Mouse (Mus musculus) stomach, embryonic 14.5 days (tissue): Measurements from ENCODE around the gene Cryaa. TPM values are rescaled to one million over a fixed set of nuclear protein-coding genes. Genes with fewer than 3 reads are reported as not detected.

ENCODE experiments used
- ATAC-seq: fragments of 200-750 bp; cut with Nextera tagmentation; 2 replicates; pipeline ENCODE4 v1.8.0; 2017; ENCODE audit warnings: low read depth, moderate TSS enrichment; ENCODE audit not compliant: insufficient number of reproducible peaks, insufficient read depth, low FRiP score
- H3K27ac ChIP-seq: fragments of 300-500 bp; sonication (generic); 2 replicates; pipeline ENCODE4 v1.5.1; 2014; ENCODE audit warnings: mild to moderate bottlenecking, low read length, moderate library complexity, mixed read lengths
- H3K27me3 ChIP-seq: fragments of 300-500 bp; sonication (generic); 2 replicates; pipeline ENCODE4 v1.6.1; 2014; ENCODE audit warnings: low read length, control low read depth, mixed read lengths; ENCODE audit not compliant: control insufficient read depth, insufficient read depth
- H3K36me3 ChIP-seq: fragments of 300-500 bp; sonication (generic); 2 replicates; pipeline ENCODE4 v1.6.1; 2014; ENCODE audit warnings: mild to moderate bottlenecking, control low read depth, low read length, moderate library complexity, mixed read lengths; ENCODE audit not compliant: control insufficient read depth, insufficient read depth
- H3K4me1 ChIP-seq: fragments of 300-500 bp; sonication (generic); 2 replicates; pipeline ENCODE4 v1.6.1; 2014; ENCODE audit warnings: low read length, control low read depth, mixed read lengths; ENCODE audit not compliant: control insufficient read depth, insufficient read depth
- H3K4me2 ChIP-seq: fragments of 300-500 bp; sonication (generic); replicated peaks from 2 replicates; pipeline ENCODE4 v1.6.1; 2014; ENCODE audit warnings: low read depth, low read length, control low read depth
- H3K4me3 ChIP-seq: fragments of 300-500 bp; sonication (generic); 2 replicates; pipeline ENCODE4 v1.5.1; 2014; ENCODE audit warnings: low read depth, low read length, control low read depth
- H3K9ac ChIP-seq: fragments of 300-500 bp; sonication (generic); replicated peaks from 2 replicates; pipeline ENCODE4 v1.6.1; 2014; ENCODE audit warnings: low read depth, mild to moderate bottlenecking, control low read depth, low read length, moderate library complexity, mixed read lengths
- H3K9me3 ChIP-seq: fragments of 300-500 bp; sonication (generic); 2 replicates; pipeline ENCODE4 v1.6.1; 2016; ENCODE audit warnings: low read depth, low read length, control low read depth; ENCODE audit not compliant: control insufficient read depth
- WGBS: fragments of 180-500 bp; shearing (Covaris S2); extraction: QIAGEN DNeasy Blood & Tissue Kit; methylation state at CpG from one replicate; pipeline ENCODE4 v1.1.7; 2014; 5-methylcytosine and 5-hydroxymethylcytosine counted together
- polyA plus RNA-seq: library from polyadenylated mRNA; unstranded; fragments of >200 nt; fragmentation: Nextera tagmentation; extraction: Ambion mirVana; gene quantifications from 2 replicates; pipeline ENCODE4 v1.2.1, GENCODE M21; 2014

Gene Cryaa
- polyA plus RNA-seq, 1 experiment from 2014 or later = not detected

GRCm38 (mm10) chr17:31709121-31709741, 31.6 kb downstream of the Cryaa start:
- no peaks in the 10 kb centered on the region for H3K27me3 ChIP-seq
- no peaks in the 10 kb centered on the region for H3K9me3 ChIP-seq
- no peak overlapping the region for H3K27ac ChIP-seq
- H3K9ac ChIP-seq = no peak overlapping the region
- no peaks in the 10 kb centered on the region for H3K36me3 ChIP-seq
- WGBS = 53% methylated on average over 7 of the region's 7 CpGs
- no peaks in the 10 kb centered on the region for H3K4me1 ChIP-seq
- H3K4me3 ChIP-seq = no peak overlapping the region
- H3K4me2 ChIP-seq = no peak overlapping the region
- ATAC-seq = no peak

DNA sequence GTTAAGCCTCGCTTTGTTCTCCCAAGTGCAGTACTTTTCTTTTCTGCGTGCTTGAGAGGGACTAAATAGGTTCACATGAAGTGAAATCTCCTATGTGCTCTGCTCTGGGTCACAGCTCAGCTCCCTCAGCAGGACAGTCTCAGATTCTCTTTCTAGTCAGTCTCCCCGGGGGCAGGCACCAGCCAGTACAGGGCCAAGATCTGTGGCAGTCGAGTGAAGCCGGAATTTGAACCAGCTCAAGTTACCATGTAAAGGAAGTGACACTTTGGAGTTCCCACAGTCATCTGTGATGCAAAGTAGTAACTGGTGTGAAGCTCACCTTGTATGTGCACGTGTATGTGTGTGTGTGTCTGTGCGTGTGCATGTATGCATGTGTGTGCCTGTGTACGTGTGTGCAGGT, 32.8 kb downstream of the Cryaa start:
- Histone ChIP-seq H3K9ac (no peak overlapping the region), H3K4me1 (no peaks in the 10 kb centered on the region), H3K36me3 (no peaks in the 10 kb centered on the region), H3K27me3 (no peaks in the 10 kb centered on the region), H3K4me2 (no peak overlapping the region), H3K27ac (no peak overlapping the region), H3K9me3 (no peaks in the 10 kb centered on the region), H3K4me3 (no peak overlapping the region)
- no peak for ATAC-seq
- 70% methylated on average over 8 of the region's 8 CpGs for WGBS

DNA sequence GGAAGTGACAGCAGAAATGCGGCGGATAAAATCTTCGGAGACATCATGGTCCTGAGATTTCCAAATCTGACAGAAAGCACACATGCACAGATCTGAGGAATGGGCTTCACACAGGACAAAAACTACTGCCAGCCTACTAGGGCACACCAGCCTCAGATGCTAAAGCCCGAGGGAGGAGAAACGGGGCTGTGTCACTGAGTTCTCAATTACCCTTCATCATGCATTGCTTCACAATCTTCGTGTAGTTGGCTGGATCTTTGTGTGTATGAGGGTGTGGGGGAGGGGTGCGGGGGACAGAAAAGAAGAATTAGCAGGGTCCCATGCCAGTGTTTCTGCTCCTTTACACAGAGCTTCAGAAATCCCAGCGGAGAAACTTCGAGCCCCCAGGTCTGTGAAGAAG, 36.1 kb downstream of the Cryaa start:
- H3K9ac ChIP-seq = no peak overlapping the region
- no peaks in the 10 kb centered on the region for H3K9me3 ChIP-seq
- no peaks in the 10 kb centered on the region for H3K27me3 ChIP-seq
- H3K27ac ChIP-seq = no peak overlapping the region
- WGBS = 63% methylated on average over 9 of the region's 9 CpGs
- no peaks in the 10 kb centered on the region for H3K4me1 ChIP-seq
- H3K36me3 ChIP-seq = no peaks in the 10 kb centered on the region
- ATAC-seq = no peak
- H3K4me2 ChIP-seq = no peak overlapping the region
- no peak overlapping the region for H3K4me3 ChIP-seq

DNA sequence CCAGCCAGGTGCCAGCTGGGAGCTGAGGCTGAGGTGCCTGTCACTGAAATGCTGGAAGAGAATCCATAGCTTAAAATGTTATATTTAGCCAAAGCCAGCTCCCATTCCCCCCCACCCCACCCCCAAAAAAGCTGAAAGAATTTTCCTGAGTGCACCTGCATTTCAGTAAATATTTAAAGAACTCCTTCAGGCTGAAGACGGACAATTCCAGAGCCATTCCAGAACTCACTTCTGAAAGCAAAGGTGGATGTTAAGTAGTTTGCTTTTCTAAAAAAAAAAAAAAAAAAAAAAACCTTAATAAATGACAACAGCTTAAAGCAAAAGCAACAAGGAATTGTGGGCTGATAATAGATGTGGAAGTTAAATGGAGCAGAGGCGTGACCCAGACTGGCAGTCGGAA, 36.5 kb downstream of the Cryaa start:
- no peaks in the 10 kb centered on the region for H3K36me3 ChIP-seq
- WGBS = 57% methylated on average over 3 of the region's 3 CpGs
- H3K27me3 ChIP-seq = no peaks in the 10 kb centered on the region
- no peak overlapping the region for H3K9ac ChIP-seq
- H3K4me1 ChIP-seq = no peaks in the 10 kb centered on the region
- ATAC-seq = no peak
- H3K9me3 ChIP-seq = no peaks in the 10 kb centered on the region
- no peak overlapping the region for H3K27ac ChIP-seq
- H3K4me2 ChIP-seq = no peak overlapping the region
- no peak overlapping the region for H3K4me3 ChIP-seq

GRCm38 (mm10) chr17:31715006-31715405, 37.4 kb downstream of the Cryaa start:
- no peaks in the 10 kb centered on the region for H3K36me3 ChIP-seq
- H3K9ac ChIP-seq = no peak overlapping the region
- WGBS = 75% methylated on average over 11 of the region's 11 CpGs
- no peak overlapping the region for H3K27ac ChIP-seq
- no peak overlapping the region for H3K4me3 ChIP-seq
- ATAC-seq = no peak
- no peaks in the 10 kb centered on the region for H3K4me1 ChIP-seq
- no peak overlapping the region for H3K4me2 ChIP-seq
- no peaks in the 10 kb centered on the region for H3K9me3 ChIP-seq
- no peaks in the 10 kb centered on the region for H3K27me3 ChIP-seq

GRCm38 (mm10) chr17:31721637-31722036, 44.0 kb downstream of the Cryaa start:
- 78% methylated on average over 6 of the region's 6 CpGs for WGBS
- no peak overlapping the region for H3K4me3 ChIP-seq
- no peak for ATAC-seq
- no peaks in the 10 kb centered on the region for H3K36me3 ChIP-seq
- H3K27me3 ChIP-seq = no peaks in the 10 kb centered on the region
- no peak overlapping the region for H3K9ac ChIP-seq
- no peaks in the 10 kb centered on the region for H3K9me3 ChIP-seq
- peaks cover 18% of the 10 kb centered on the region; the same call in 1 of the 2 replicates for H3K4me1 ChIP-seq
- no peak overlapping the region for H3K27ac ChIP-seq
- H3K4me2 ChIP-seq = no peak overlapping the region

- no peaks in the 10 kb centered on the region for H3K9me3 ChIP-seq
- H3K27me3 ChIP-seq = no peaks in the 10 kb centered on the region
- H3K4me2 ChIP-seq = no peak overlapping the region
- ATAC-seq = no peak
- WGBS = 32% methylated on average over 6 of the region's 6 CpGs
- H3K4me3 ChIP-seq = no peak overlapping the region
- no peaks in the 10 kb centered on the region for H3K36me3 ChIP-seq
- H3K27ac ChIP-seq = no peak overlapping the region
- peaks cover 21% of the 10 kb centered on the region; the same call in 1 of the 2 replicates for H3K4me1 ChIP-seq
- no peak overlapping the region for H3K9ac ChIP-seq
These were observed 47.8 kb downstream of the Cryaa start for GRCm38 (mm10) chr17:31725366-31725765.

- no peak for ATAC-seq
- no peaks in the 10 kb centered on the region for H3K9me3 ChIP-seq
- no peak overlapping the region for H3K4me3 ChIP-seq
- no peaks in the 10 kb centered on the region for H3K36me3 ChIP-seq
- H3K27me3 ChIP-seq = no peaks in the 10 kb centered on the region
- H3K4me2 ChIP-seq = no peak overlapping the region
- H3K4me1 ChIP-seq = peaks cover 21% of the 10 kb centered on the region; the same call in 1 of the 2 replicates
- no peak overlapping the region for H3K27ac ChIP-seq
- no peak overlapping the region for H3K9ac ChIP-seq
- WGBS = 95% methylated on average over 5 of the region's 5 CpGs
These were observed 48.6 kb downstream of the Cryaa start for GRCm38 (mm10) chr17:31726216-31726615.

GRCm38 (mm10) chr17:31727230-31727629, 49.6 kb downstream of the Cryaa start:
- no peak overlapping the region for H3K27ac ChIP-seq

More at GRCm38 (mm10) chr17:31727230-31727629, 49.6 kb downstream of the Cryaa start:
- H3K4me2 ChIP-seq = no peak overlapping the region
- H3K36me3 ChIP-seq = no peaks in the 10 kb centered on the region
- no peak overlapping the region for H3K4me3 ChIP-seq
- WGBS = 60% methylated on average over 4 of the region's 4 CpGs
- H3K9me3 ChIP-seq = no peaks in the 10 kb centered on the region
- no peak for ATAC-seq
- no peaks in the 10 kb centered on the region for H3K27me3 ChIP-seq
- peaks cover 21% of the 10 kb centered on the region; the same call in 1 of the 2 replicates for H3K4me1 ChIP-seq
- no peak overlapping the region for H3K9ac ChIP-seq
